Mouse (Mus musculus) lung, embryonic 16.5 days (tissue): Measurements from ENCODE around the gene Abcf1. TPM values are rescaled to one million over a fixed set of nuclear protein-coding genes. Genes with fewer than 3 reads are reported as not detected.
"Not testable (repeated sequence)": the region's sequence is repeated elsewhere in the genome, so short reads cannot be mapped to it uniquely, and the experiment has no call there.

Experiments
- ATAC-seq: fragments of 200-750 bp; cut with Nextera tagmentation; 2 replicates; pipeline ENCODE4 v1.8.0; 2017; ENCODE audit warnings: low read depth, mild to moderate bottlenecking, moderate library complexity
- H3K27ac ChIP-seq: fragments of 300-500 bp; sonication (generic); 2 replicates; pipeline ENCODE4 v1.5.1; 2014; ENCODE audit warnings: mild to moderate bottlenecking, control low read depth, low read length
- H3K27me3 ChIP-seq: fragments of 300-500 bp; sonication (generic); 2 replicates; pipeline ENCODE4 v1.6.1; 2014; ENCODE audit warnings: low read depth, low read length, mixed read lengths; ENCODE audit not compliant: control insufficient read depth, insufficient read depth
- H3K36me3 ChIP-seq: fragments of 300-500 bp; sonication (generic); 2 replicates; pipeline ENCODE4 v1.6.1; 2014; ENCODE audit warnings: low read length; ENCODE audit not compliant: control insufficient read depth, insufficient read depth
- H3K4me1 ChIP-seq: fragments of 300-500 bp; sonication (generic); replicated peaks from 2 replicates; pipeline ENCODE4 v1.6.1; 2014; ENCODE audit warnings: low read length, mixed read lengths; ENCODE audit not compliant: control insufficient read depth, insufficient read depth
- H3K4me2 ChIP-seq: fragments of 300-500 bp; sonication (generic); 2 replicates; pipeline ENCODE4 v1.6.1; 2014; ENCODE audit warnings: low read depth, low read length, control low read depth
- H3K4me3 ChIP-seq: fragments of 300-500 bp; sonication (generic); 2 replicates; pipeline ENCODE4 v1.5.1; 2014; ENCODE audit warnings: mild to moderate bottlenecking, low read length, control low read depth
- H3K9ac ChIP-seq: fragments of 300-500 bp; sonication (generic); 2 replicates; pipeline ENCODE4 v1.6.1; 2014; ENCODE audit warnings: low read length, control low read depth
- H3K9me3 ChIP-seq: fragments of 300-500 bp; sonication (generic); 2 replicates; pipeline ENCODE4 v1.6.1; 2016; ENCODE audit warnings: low read length; ENCODE audit not compliant: control insufficient read depth
- WGBS: fragments of 180-500 bp; shearing (Covaris S2); extraction: QIAGEN DNeasy Blood & Tissue Kit; methylation state at CpG from one replicate; pipeline ENCODE4 v1.1.7; 2014; 5-methylcytosine and 5-hydroxymethylcytosine counted together
- polyA plus RNA-seq: library from polyadenylated mRNA; unstranded; fragments of >200 nt; fragmentation: Nextera tagmentation; extraction: Ambion mirVana; gene quantifications from 2 replicates; pipeline ENCODE4 v1.2.1, GENCODE M21; 2015

Abcf1 gene
- polyA plus RNA-seq, 1 experiment from 2014 or later: 82.5 TPM

- H3K27me3 ChIP-seq: not testable (repeated sequence)
These were observed 18.6 kb downstream of the Abcf1 start for GRCm38 (mm10) chr17:35950946-35951345.

GRCm38 (mm10) chr17:35939941-35940340 lies 29.6 kb downstream of the Abcf1 start:
- Histone ChIP-seq H3K4me2 (no peak overlapping the region), H3K27ac (no peak overlapping the region), H3K9ac (no peak overlapping the region), H3K4me1 (no peaks in the 10 kb centered on the region), H3K4me3 (no peak overlapping the region), H3K9me3 (0 out of 2 replicates have a peak, but pooled peaks cover 2% of the 10 kb centered on the region), H3K36me3 (no peaks in the 10 kb centered on the region), H3K27me3 (no peaks in the 10 kb centered on the region)
- 67% methylated on average over 1 of the region's 1 CpGs for WGBS
- ATAC-seq: no peak

More at GRCm38 (mm10) chr17:35950946-35951345, 18.6 kb downstream of the Abcf1 start:
- H3K4me1 ChIP-seq, H3K9ac ChIP-seq, H3K4me3 ChIP-seq, ATAC-seq, H3K36me3 ChIP-seq, H3K27ac ChIP-seq, H3K9me3 ChIP-seq, H3K4me2 ChIP-seq: not testable (repeated sequence)

GRCm38 (mm10) chr17:35939108-35939507 lies 30.5 kb downstream of the Abcf1 start:
- H3K4me1 ChIP-seq: no peaks in the 10 kb centered on the region
- no peaks in the 10 kb centered on the region for H3K27me3 ChIP-seq
- no peak for ATAC-seq
- 0 out of 2 replicates have a peak, but pooled peaks cover 2% of the 10 kb centered on the region for H3K9me3 ChIP-seq
- H3K27ac ChIP-seq: no peak overlapping the region
- 46% methylated on average over 2 of the region's 2 CpGs for WGBS
- H3K4me2 ChIP-seq: no peak overlapping the region
- H3K9ac ChIP-seq: no peak overlapping the region
- no peak overlapping the region for H3K4me3 ChIP-seq
- H3K36me3 ChIP-seq: no peaks in the 10 kb centered on the region

GRCm38 (mm10) chr17:35937700-35938348 lies 31.7 kb downstream of the Abcf1 start:
- no peaks in the 10 kb centered on the region for H3K27me3 ChIP-seq
- no peak overlapping the region for H3K9ac ChIP-seq
- H3K4me1 ChIP-seq: no peaks in the 10 kb centered on the region
- H3K27ac ChIP-seq: no peak overlapping the region
- no peak overlapping the region for H3K4me2 ChIP-seq
- ATAC-seq: peak; percentile 65
- no peak overlapping the region for H3K4me3 ChIP-seq
- 39% methylated on average over 2 of the region's 2 CpGs for WGBS
- H3K36me3 ChIP-seq: no peaks in the 10 kb centered on the region
- 0 out of 2 replicates have a peak, but pooled peaks cover 2% of the 10 kb centered on the region for H3K9me3 ChIP-seq

- H3K4me1 ChIP-seq, H3K4me2 ChIP-seq, H3K27me3 ChIP-seq, H3K4me3 ChIP-seq, H3K27ac ChIP-seq, H3K9me3 ChIP-seq, H3K9ac ChIP-seq, H3K36me3 ChIP-seq, ATAC-seq: not testable (repeated sequence)
- WGBS: 86% methylated on average over 14 of the region's 14 CpGs
These were observed 33.8 kb downstream of the Abcf1 start for GRCm38 (mm10) chr17:35935763-35936162.

- Histone ChIP-seq H3K9me3 (no peaks in the 10 kb centered on the region), H3K4me2 (no peak overlapping the region), H3K36me3 (peaks cover 29% of the 10 kb centered on the region), H3K27me3 (no peaks in the 10 kb centered on the region), H3K4me3 (no peak overlapping the region), H3K27ac (no peak overlapping the region), H3K4me1 (no peaks in the 10 kb centered on the region), H3K9ac (no peak overlapping the region)
- WGBS: 87% methylated on average over 4 of the region's 4 CpGs
- no peak for ATAC-seq
These were observed 37.0 kb downstream of the Abcf1 start for GRCm38 (mm10) chr17:35932608-35933007.

GRCm38 (mm10) chr17:35930627-35931026 lies 38.9 kb downstream of the Abcf1 start:
- H3K4me3 ChIP-seq: no peak overlapping the region
- no peak overlapping the region for H3K4me2 ChIP-seq
- H3K27me3 ChIP-seq: no peaks in the 10 kb centered on the region
- peak; percentile 18; the same call in 1 of the 2 replicates for ATAC-seq
- H3K9me3 ChIP-seq: no peaks in the 10 kb centered on the region
- H3K27ac ChIP-seq: no peak overlapping the region
- 92% methylated on average over 12 of the region's 12 CpGs for WGBS
- peaks cover 44% of the 10 kb centered on the region for H3K36me3 ChIP-seq
- H3K9ac ChIP-seq: no peak overlapping the region
- H3K4me1 ChIP-seq: no peaks in the 10 kb centered on the region

GRCm38 (mm10) chr17:35929534-35929933 lies 40.0 kb downstream of the Abcf1 start:
- Histone ChIP-seq H3K9ac (no peak overlapping the region), H3K9me3 (no peaks in the 10 kb centered on the region), H3K27ac (no peak overlapping the region), H3K27me3 (no peaks in the 10 kb centered on the region), H3K4me3 (no peak overlapping the region), H3K36me3 (peaks cover 52% of the 10 kb centered on the region), H3K4me2 (no peak overlapping the region), H3K4me1 (no peaks in the 10 kb centered on the region)
- ATAC-seq: no peak
- 97% methylated on average over 2 of the region's 2 CpGs for WGBS

GRCm38 (mm10) chr17:35927471-35927870 lies 42.1 kb downstream of the Abcf1 start:
- no peak overlapping the region for H3K27ac ChIP-seq
- ATAC-seq: no peak
- no peaks in the 10 kb centered on the region for H3K9me3 ChIP-seq
- no peaks in the 10 kb centered on the region for H3K4me1 ChIP-seq
- H3K4me2 ChIP-seq: no peak overlapping the region
- no peaks in the 10 kb centered on the region for H3K27me3 ChIP-seq
- no peak overlapping the region for H3K9ac ChIP-seq
- 14% methylated on average over 1 of the region's 1 CpGs for WGBS
- peaks cover 66% of the 10 kb centered on the region for H3K36me3 ChIP-seq
- H3K4me3 ChIP-seq: no peak overlapping the region
